8 mouse cellular contexts compared by ENCODE assay signal in genomic region chr11:85524841-85525500, GRCm38 (mm10).
DNase-seq lines count a peak whose midpoint lies in the region; ATAC-seq and TF ChIP-seq lines count a peak whose summit lies in the region.

No protein-coding gene starts in this region.

- peak overlapping the region; percentile 56 for H3K4me2 ChIP-seq in forebrain, postnatal 0 days (ENCODE audit: low read depth)
- H3K4me2 ChIP-seq in lung, postnatal 0 days (replicated peaks; ENCODE audit: low read depth, low read length): peak overlapping the region; percentile 27; the same call in 1 of the 2 replicates

- TF ChIP-seq CTCF in cerebellum, adult 2 months (IDR thresholded peaks at IDR 0.05; ENCODE audit: borderline replicate concordance, insufficient read depth, low read depth, low read length): no peak
- TF ChIP-seq CTCF in forebrain, postnatal 0 days (IDR thresholded peaks at IDR 0.05; ENCODE audit: low read depth): no peak
- TF ChIP-seq CTCF in lung, postnatal 0 days (IDR thresholded peaks at IDR 0.05): no peak

- peak; percentile 9 for DNase-seq in cerebellum, adult 9-11 months
- DNase-seq in cerebellum, adult 2 months: no peak
- DNase-seq in forebrain, postnatal 0 days: peak; percentile 74
- peak; percentile 57 to 58 for DNase-seq in heart, postnatal 36 days
- DNase-seq in kidney, postnatal 4 days: peak; percentile 68 to 80
- DNase-seq in lung, postnatal 0 days (ENCODE audit: low spot score): peak; percentile 67
- peak; percentile 45 for DNase-seq in right cerebral cortex, postnatal 14 days
- no peak for DNase-seq in urinary bladder, postnatal 10 days (ENCODE audit: low spot score)

- H3K9me3 ChIP-seq in forebrain, postnatal 0 days (ENCODE audit: low read length): no peaks in the 10 kb centered on the region
- no peaks in the 10 kb centered on the region for H3K9me3 ChIP-seq in lung, postnatal 0 days (ENCODE audit: low read length)

- no peak for TF ChIP-seq EP300 in lung, postnatal 0 days (IDR thresholded peaks at IDR 0.05)

- no peak for TF ChIP-seq POLR2A in cerebellum, adult 2 months (IDR thresholded peaks at IDR 0.05; ENCODE audit: borderline replicate concordance, insufficient read depth, low read length)

- H3K36me3 ChIP-seq in forebrain, postnatal 0 days (ENCODE audit: insufficient read depth): no peaks in the 10 kb centered on the region
- H3K36me3 ChIP-seq in lung, postnatal 0 days (ENCODE audit: insufficient read depth, low read length): no peaks in the 10 kb centered on the region

- peaks cover 9% of the 10 kb centered on the region for H3K4me1 ChIP-seq in cerebellum, adult 2 months (ENCODE audit: control insufficient read depth, insufficient read depth, low read length)
- peaks cover 15% of the 10 kb centered on the region; the same call in 1 of the 2 replicates for H3K4me1 ChIP-seq in forebrain, postnatal 0 days (ENCODE audit: insufficient read depth)
- H3K4me1 ChIP-seq in lung, postnatal 0 days (ENCODE audit: insufficient read depth, low read depth, low read length): peaks cover 20% of the 10 kb centered on the region; the same call in 1 of the 2 replicates

- WGBS in cerebellum, adult 2 months: 41% methylated on average over 16 of the region's 16 CpGs
- WGBS in forebrain, postnatal 0 days: 8% methylated on average over 16 of the region's 16 CpGs
- WGBS in lung, postnatal 0 days: 24% methylated on average over 16 of the region's 16 CpGs

- H3K27me3 ChIP-seq in cerebellum, adult 2 months (ENCODE audit: control insufficient read depth, insufficient read depth, low read length): no peaks in the 10 kb centered on the region
- H3K27me3 ChIP-seq in forebrain, postnatal 0 days (ENCODE audit: insufficient read depth, low read length): no peaks in the 10 kb centered on the region; the same call in 1 of the 2 replicates
- H3K27me3 ChIP-seq in lung, postnatal 0 days (replicated peaks; ENCODE audit: insufficient read depth, low read length): no peaks in the 10 kb centered on the region

- intact Hi-C loops in heart, postnatal 36 days (cut with DNase I): loop anchor here (2.0 to 5.0 kb wide), 2 partner anchors 46 to 187 kb away; no protein-coding TSS in a partner anchor

- H3K27ac ChIP-seq in cerebellum, adult 2 months (ENCODE audit: insufficient read depth, low read length): no peak overlapping the region
- no peak overlapping the region for H3K27ac ChIP-seq in forebrain, postnatal 0 days (ENCODE audit: low read depth, low read length)
- H3K27ac ChIP-seq in lung, postnatal 0 days (ENCODE audit: low read length): peak overlapping the region; percentile 28

- H3K9ac ChIP-seq in forebrain, postnatal 0 days: no peak overlapping the region
- H3K9ac ChIP-seq in lung, postnatal 0 days (replicated peaks; ENCODE audit: low read depth): no peak overlapping the region

- H3K4me3 ChIP-seq in cerebellum, adult 2 months (replicated peaks; ENCODE audit: insufficient read depth, low read depth, low read length): no peak overlapping the region
- H3K4me3 ChIP-seq in forebrain, postnatal 0 days (ENCODE audit: low read depth, low read length): no peak overlapping the region
- H3K4me3 ChIP-seq in lung, postnatal 0 days (ENCODE audit: low read depth, low read length): no peak overlapping the region

- ATAC-seq in forebrain, postnatal 0 days: 0 out of 2 replicates have a peak, but pooled peaks have one; percentile 29
- peak; percentile 35; the same call in 1 of the 2 replicates for ATAC-seq in lung, postnatal 0 days

Comparison
In these comparisons a context has a peak if more than half of its experiments do, and no peak if none do; other contexts are left out.
1. DNase-seq: peak in cerebellum, adult 9-11 months (single experiment), forebrain, postnatal 0 days (single experiment), heart, postnatal 36 days (2 of 2), kidney, postnatal 4 days (2 of 2), lung, postnatal 0 days (single experiment) and right cerebral cortex, postnatal 14 days (single experiment); none in cerebellum, adult 2 months (0 of 2) and urinary bladder, postnatal 10 days (single experiment).